In genomic region chr4:134128983-134129362, GRCm38 (mm10) we compare ENCODE assay signal across 8 mouse cellular contexts. TPM values are rescaled to one million over a fixed set of nuclear protein-coding genes. Genes with fewer than 3 reads are reported as not detected.
DNase-seq lines count a peak whose midpoint lies in the region; ATAC-seq and TF ChIP-seq lines count a peak whose summit lies in the region.

No protein-coding gene starts in this region.

- H3K4me1 ChIP-seq in cortical plate, adult 2 months (ENCODE audit: control insufficient read depth, insufficient read depth, low read length), result peaks cover 4% of the 10 kb centered on the region; the same call in 1 of the 2 replicates

- no peak for TF ChIP-seq POLR2A in cortical plate, adult 2 months (IDR thresholded peaks at IDR 0.05; ENCODE audit: extremely low read depth, insufficient read depth, low read length)

- H3K4me3 ChIP-seq in layer of hippocampus, adult 2 months, result peak overlapping the region; percentile 91
- peak overlapping the region; percentile 80 for H3K4me3 ChIP-seq in cortical plate, adult 2 months (ENCODE audit: insufficient read depth, low read length)

- ATAC-seq in megakaryocyte, adult 5-6 weeks (ENCODE audit: poor library complexity, severe bottlenecking), result peak; percentile 52

- TF ChIP-seq CTCF in layer of hippocampus, adult 2 months (conservative IDR thresholded peaks at IDR 0.05), result no peak
- TF ChIP-seq CTCF in cortical plate, adult 2 months (IDR thresholded peaks at IDR 0.05; ENCODE audit: extremely low read depth, insufficient read depth, low read length), result no peak

- no peak for DNase-seq in layer of hippocampus, adult 2 months (ENCODE audit: low spot score in 2 of 2)
- DNase-seq in layer of hippocampus, postnatal 10 days (ENCODE audit: low spot score in 2 of 2), result no peak
- peak; percentile 5 for DNase-seq in hindlimb bud, embryonic 11.5 days (ENCODE audit: extremely low spot score, low read depth, low spot score)
- DNase-seq in thymus, postnatal 10 days (ENCODE audit: low spot score in 2 of 2), result peak; percentile 52 to 65
- DNase-seq in adipocyte (ENCODE audit: low spot score), result no peak
- no peak for DNase-seq in yolk sac, embryonic 10.5 days (ENCODE audit: low spot score)

- peak overlapping the region; percentile 98 for H3K27ac ChIP-seq in layer of hippocampus, adult 2 months
- H3K27ac ChIP-seq in cortical plate, adult 2 months (ENCODE audit: insufficient read depth, low read length), result peak overlapping the region; percentile 47; the same call in 1 of the 2 replicates

RNA-seq across cellular contexts. Expression of gene Sh3bgrl3, which starts 0.4 kb away (rescaled TPM):
- total RNA-seq in layer of hippocampus, adult 2 months (2021), result 100 to 1,000 TPM; 257 to 267 TPM
- total RNA-seq in layer of hippocampus, postnatal 10 days (2021), result 100 to 1,000 TPM; 292 to 301 TPM
- 487 and 489 TPM in 2 replicates for polyA plus RNA-seq in cortical plate, adult 2 months (2012; rRNA removed)
- total RNA-seq in megakaryocyte, adult 5-6 weeks (2015), result 1,305 and 1,385 TPM in 2 replicates
- total RNA-seq in megakaryocyte, adult 5-6 weeks (2017), result 523 and 622 TPM in 2 replicates

RNA-seq across cellular contexts. Expression of gene Ubxn11, which starts 26.6 kb away (rescaled TPM):
- 10 to 100 TPM; 34.0 to 42.4 TPM for total RNA-seq in layer of hippocampus, adult 2 months (2021)
- total RNA-seq in layer of hippocampus, postnatal 10 days (2021), result 10 to 100 TPM; 19.5 to 23.2 TPM
- polyA plus RNA-seq in cortical plate, adult 2 months (2012; rRNA removed), result 45.4 and 51.3 TPM in 2 replicates
- total RNA-seq in megakaryocyte, adult 5-6 weeks (2015), result 0.89 and 1.8 TPM in 2 replicates
- total RNA-seq in megakaryocyte, adult 5-6 weeks (2017), result 1.7 and 2.9 TPM in 2 replicates

RNA-seq across cellular contexts. Expression of gene Cd52, which starts 34.1 kb away (rescaled TPM):
- 1 to 10 TPM; 1.1 to 3.8 TPM for total RNA-seq in layer of hippocampus, adult 2 months (2021)
- total RNA-seq in layer of hippocampus, postnatal 10 days (2021), result 1 to 10 TPM; 1.2 to 2.4 TPM
- polyA plus RNA-seq in cortical plate, adult 2 months (2012; rRNA removed), result 4.2 and 5.5 TPM in 2 replicates
- total RNA-seq in megakaryocyte, adult 5-6 weeks (2015), result 2,426 and 2,524 TPM in 2 replicates
- total RNA-seq in megakaryocyte, adult 5-6 weeks (2017), result 3,236 and 3,524 TPM in 2 replicates

RNA-seq across cellular contexts. Expression of gene Cep85, which starts 57.9 kb away (rescaled TPM):
- 10 to 100 TPM; 14.3 to 17.2 TPM for total RNA-seq in layer of hippocampus, adult 2 months (2021)
- total RNA-seq in layer of hippocampus, postnatal 10 days (2021), result 10 to 100 TPM; 11.8 to 16.0 TPM
- 16.0 and 22.2 TPM in 2 replicates for polyA plus RNA-seq in cortical plate, adult 2 months (2012; rRNA removed)
- 11.4 and 20.6 TPM in 2 replicates for total RNA-seq in megakaryocyte, adult 5-6 weeks (2015)
- 17.7 TPM in 2 replicates for total RNA-seq in megakaryocyte, adult 5-6 weeks (2017)

Comparison
In these comparisons a context has a peak if more than half of its experiments do, and no peak if none do; other contexts are left out.
1. DNase-seq: peak in hindlimb bud, embryonic 11.5 days (single experiment) and thymus, postnatal 10 days (2 of 2); none in layer of hippocampus, adult 2 months (0 of 2), layer of hippocampus, postnatal 10 days (0 of 2), adipocyte (single experiment) and yolk sac, embryonic 10.5 days (single experiment).
2. RNA of gene Ubxn11, which starts 26.6 kb away (total RNA-seq): 34.0 to 42.4 TPM in layer of hippocampus, adult 2 months and 19.5 to 23.2 TPM in layer of hippocampus, postnatal 10 days; 0.89 to 2.9 TPM in megakaryocyte, adult 5-6 weeks; every median in the first group is over 4 times any median in the second.
3. RNA of gene Cd52, which starts 34.1 kb away (total RNA-seq): 2,426 to 3,524 TPM in megakaryocyte, adult 5-6 weeks; 1.1 to 3.8 TPM in layer of hippocampus, adult 2 months and 1.2 to 2.4 TPM in layer of hippocampus, postnatal 10 days; every median in the first group is over 100 times any median in the second.